Mouse (Mus musculus): ENCODE measurements at regions not wholly inside any gene's neighbourhood (a gene's known extent, or its start where the extent isn't known, plus 50 kb on each side); places are given as distances from the start of the nearest gene placed in this dataset.
A peak's percentile ranks its signal among the peaks of the same experiment; 100 is the strongest.

- H3K9ac ChIP-seq, result no peak overlapping the region
- H3K4me3 ChIP-seq, result no peak overlapping the region
- no peaks in the 10 kb centered on the region for H3K4me1 ChIP-seq (replicated peaks)
- H3K27ac ChIP-seq, result no peak overlapping the region
- no peak overlapping the region for H3K4me2 ChIP-seq
- H3K9me3 ChIP-seq (replicated peaks), result no peaks in the 10 kb centered on the region
- no peak for ATAC-seq (replicated peaks; ENCODE audit: insufficient number of reproducible peaks, insufficient read depth, low FRiP score, low read depth)
- 59% methylated on average over 6 of the region's 6 CpGs for WGBS
- H3K36me3 ChIP-seq, result no peaks in the 10 kb centered on the region
- no peaks in the 10 kb centered on the region for H3K27me3 ChIP-seq
Measured at GRCm38 (mm10) chr15:8582676-8583075, 62.9 kb upstream of the Gm2310 start.

DNA sequence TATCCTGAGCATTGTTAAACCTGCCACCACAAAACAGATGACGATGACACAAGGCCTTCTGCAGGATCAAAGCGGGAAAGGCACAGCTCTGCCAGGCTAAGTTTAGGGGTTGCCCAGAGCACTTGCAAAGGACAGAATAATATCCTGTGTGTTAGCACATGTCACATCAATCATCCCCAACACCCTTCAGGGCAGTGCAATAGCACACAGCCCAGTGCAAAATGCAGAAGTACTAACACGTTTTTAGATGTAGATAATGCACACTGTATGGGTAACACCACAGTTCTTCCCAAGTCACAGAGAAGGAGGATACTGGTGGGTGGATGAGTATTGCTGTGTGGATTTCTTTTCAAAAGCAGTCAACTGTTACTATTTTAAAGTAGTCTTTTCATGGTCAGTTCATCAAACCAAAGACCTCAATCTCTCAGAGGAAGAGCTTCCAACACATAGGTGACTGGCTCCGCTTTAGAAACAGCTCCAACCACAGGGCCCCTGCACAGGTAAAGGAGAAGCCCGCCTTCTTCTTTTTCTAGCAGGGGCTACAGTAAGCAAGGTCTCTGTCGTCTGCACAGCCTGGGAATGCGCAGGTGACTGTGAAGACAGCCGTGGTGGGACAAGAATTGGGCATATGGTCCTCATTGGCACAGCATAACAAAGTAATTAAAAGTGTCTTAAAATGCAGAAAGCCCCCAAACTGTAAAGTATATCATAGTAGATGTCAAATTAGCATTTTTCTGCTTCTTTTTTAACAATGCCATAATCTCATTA is 61.6 kb upstream of the Gm2310 start:
- Histone ChIP-seq H3K4me2 (no peak overlapping the region), H3K27me3 (no peaks in the 10 kb centered on the region), H3K27ac (no peak overlapping the region), H3K9me3 (replicated peaks) (no peaks in the 10 kb centered on the region), H3K4me1 (replicated peaks) (no peaks in the 10 kb centered on the region), H3K9ac (no peak overlapping the region), H3K4me3 (no peak overlapping the region), H3K36me3 (no peaks in the 10 kb centered on the region)
- 57% methylated on average over 8 of the region's 8 CpGs for WGBS
- no peak for ATAC-seq (replicated peaks; ENCODE audit: insufficient number of reproducible peaks, insufficient read depth, low FRiP score, low read depth)

DNA sequence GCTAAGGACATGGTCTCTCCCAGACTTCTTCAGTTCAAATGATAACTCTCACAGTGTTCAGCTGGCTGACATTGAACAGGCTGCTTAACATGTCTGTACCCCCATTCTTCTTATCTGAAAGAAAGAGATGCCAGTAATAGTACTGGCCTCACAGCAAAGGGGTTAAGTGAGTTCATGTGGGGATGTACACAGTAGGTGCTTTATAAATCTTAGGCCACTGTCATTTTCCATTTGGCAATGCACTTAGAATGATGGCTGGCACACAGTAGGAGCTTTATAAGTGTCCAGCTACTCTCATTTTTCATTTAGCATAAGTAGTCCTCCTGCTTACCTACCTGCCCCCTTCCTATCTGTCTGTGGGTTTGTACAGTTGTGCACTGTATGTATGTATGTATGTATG is 60.3 kb upstream of the Gm2310 start:
- no peak for ATAC-seq (replicated peaks; ENCODE audit: insufficient number of reproducible peaks, insufficient read depth, low FRiP score, low read depth)
- H3K9me3 ChIP-seq (replicated peaks), result no peaks in the 10 kb centered on the region
- H3K27ac ChIP-seq, result no peak overlapping the region

DNA sequence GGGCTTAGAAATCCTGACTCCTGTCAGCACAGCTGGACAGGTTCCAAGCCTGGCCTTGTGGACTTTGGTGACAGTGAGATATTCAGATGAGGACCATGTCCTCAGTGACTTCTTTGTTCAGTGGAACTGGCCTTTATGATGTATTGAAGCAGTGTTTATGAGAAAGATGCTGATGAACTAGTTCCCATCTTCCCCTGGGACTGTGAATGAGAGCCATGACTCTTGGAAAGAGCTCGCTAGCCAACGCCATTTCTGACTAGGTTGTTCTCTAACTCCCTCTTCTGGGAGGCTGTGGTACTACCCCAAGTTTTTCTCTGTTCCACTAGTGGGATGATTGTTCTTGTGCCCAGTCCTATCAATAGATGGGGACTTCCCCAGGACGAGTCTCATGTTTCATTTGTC is 57.7 kb upstream of the Gm2310 start:
- H3K9ac ChIP-seq, result no peak overlapping the region
- no peak for ATAC-seq (replicated peaks; ENCODE audit: insufficient number of reproducible peaks, insufficient read depth, low FRiP score, low read depth)
- H3K9me3 ChIP-seq (replicated peaks), result no peaks in the 10 kb centered on the region
- no peak overlapping the region for H3K27ac ChIP-seq
- no peaks in the 10 kb centered on the region for H3K27me3 ChIP-seq
- no peaks in the 10 kb centered on the region for H3K4me1 ChIP-seq (replicated peaks)
- no peak overlapping the region for H3K4me3 ChIP-seq
- H3K36me3 ChIP-seq, result no peaks in the 10 kb centered on the region
- H3K4me2 ChIP-seq, result no peak overlapping the region
- 12% methylated on average over 3 of the region's 3 CpGs for WGBS

More for the DNA sequence above, 60.3 kb upstream of the Gm2310 start:
- no peaks in the 10 kb centered on the region for H3K4me1 ChIP-seq (replicated peaks)
- no peak overlapping the region for H3K9ac ChIP-seq
- H3K36me3 ChIP-seq, result no peaks in the 10 kb centered on the region
- H3K27me3 ChIP-seq, result no peaks in the 10 kb centered on the region
- H3K4me2 ChIP-seq, result no peak overlapping the region
- no peak overlapping the region for H3K4me3 ChIP-seq

- Histone ChIP-seq H3K36me3 (no peaks in the 10 kb centered on the region), H3K4me1 (replicated peaks) (no peaks in the 10 kb centered on the region), H3K27ac (no peak overlapping the region), H3K9ac (no peak overlapping the region), H3K4me3 (no peak overlapping the region), H3K4me2 (no peak overlapping the region), H3K27me3 (no peaks in the 10 kb centered on the region), H3K9me3 (replicated peaks) (no peaks in the 10 kb centered on the region)
- ATAC-seq (replicated peaks; ENCODE audit: insufficient number of reproducible peaks, insufficient read depth, low FRiP score, low read depth), result no peak
- 75% methylated on average over 5 of the region's 5 CpGs for WGBS
Measured at GRCm38 (mm10) chr15:8576975-8577374, 57.2 kb upstream of the Gm2310 start.

DNA sequence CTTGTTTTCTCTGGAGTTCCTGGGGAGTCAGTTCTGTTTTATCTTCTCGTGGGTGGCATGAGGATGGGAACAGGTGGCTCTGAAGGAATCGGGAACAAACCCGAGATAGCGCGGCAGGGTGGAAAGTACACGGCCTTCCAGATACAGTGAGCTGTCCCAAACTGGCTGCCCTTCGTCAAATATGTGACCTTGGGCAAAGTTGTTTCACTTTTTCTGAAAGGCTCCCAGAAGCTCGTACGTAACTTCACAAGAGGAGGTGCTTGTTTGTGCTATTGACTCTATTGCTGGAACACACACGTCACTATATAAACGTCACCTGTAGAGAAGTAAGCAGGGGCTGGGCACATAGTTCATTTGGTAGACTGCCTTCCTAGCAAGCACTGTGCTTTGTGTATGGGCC is 49.9 kb upstream of the Gm2310 start:
- peak overlapping the region; percentile 68 for H3K4me3 ChIP-seq
- 0 out of 2 replicates have a peak, but pooled peaks have one; percentile 40 for ATAC-seq (replicated peaks; ENCODE audit: insufficient number of reproducible peaks, insufficient read depth, low FRiP score, low read depth)
- peak overlapping the region; percentile 96 for H3K4me2 ChIP-seq
- H3K9me3 ChIP-seq (replicated peaks), result no peaks in the 10 kb centered on the region
- H3K27me3 ChIP-seq, result peaks cover 10% of the 10 kb centered on the region
- no peaks in the 10 kb centered on the region for H3K36me3 ChIP-seq
- peaks cover 11% of the 10 kb centered on the region for H3K4me1 ChIP-seq (replicated peaks)
- peak overlapping the region; percentile 55; the same call in 1 of the 2 replicates for H3K9ac ChIP-seq
- 6% methylated on average over 11 of the region's 11 CpGs for WGBS
- H3K27ac ChIP-seq, result peak overlapping the region; percentile 73; the same call in 1 of the 2 replicates

Measured in heart, embryonic 15.5 days (tissue).